Mouse (Mus musculus) intestine, embryonic 15.5 days (tissue): ENCODE results near the gene Fbxl17. TPM values are rescaled to one million over a fixed set of nuclear protein-coding genes. Genes with fewer than 3 reads are reported as not detected.

Source experiments
- ATAC-seq: fragments of 200-750 bp; cut with Nextera tagmentation; 2 replicates; pipeline ENCODE4 v1.8.0; 2017; ENCODE audit warnings: moderate TSS enrichment, moderate library complexity
- H3K27ac ChIP-seq: fragments of 300-500 bp; sonication (generic); 2 replicates; pipeline ENCODE4 v1.5.1; 2015; ENCODE audit warnings: mild to moderate bottlenecking, inconsistent platforms
- H3K27me3 ChIP-seq: fragments of 300-500 bp; sonication (generic); replicated peaks from 2 replicates; pipeline ENCODE4 v1.6.1; 2015; ENCODE audit warnings: inconsistent platforms
- H3K36me3 ChIP-seq: fragments of 300-500 bp; sonication (generic); 2 replicates; pipeline ENCODE4 v1.6.1; 2015; ENCODE audit warnings: inconsistent platforms
- H3K4me1 ChIP-seq: fragments of 300-500 bp; sonication (generic); replicated peaks from 2 replicates; pipeline ENCODE4 v1.6.1; 2015; ENCODE audit warnings: inconsistent platforms
- H3K4me2 ChIP-seq: fragments of 300-500 bp; sonication (generic); replicated peaks from 2 replicates; pipeline ENCODE4 v1.6.1; 2015; ENCODE audit warnings: mild to moderate bottlenecking, inconsistent platforms
- H3K4me3 ChIP-seq: fragments of 300-500 bp; sonication (generic); replicated peaks from 2 replicates; pipeline ENCODE4 v1.5.1; 2015; ENCODE audit warnings: inconsistent platforms
- H3K9ac ChIP-seq: fragments of 300-500 bp; sonication (generic); 2 replicates; pipeline ENCODE4 v1.6.1; 2015; ENCODE audit warnings: inconsistent platforms
- H3K9me3 ChIP-seq: fragments of 300-500 bp; sonication (generic); 2 replicates; pipeline ENCODE4 v1.6.1; 2016; ENCODE audit warnings: inconsistent platforms
- WGBS: fragments of 180-500 bp; shearing (Covaris S2); methylation state at CpG from one replicate; pipeline ENCODE4 v1.1.7; 2015; 5-methylcytosine and 5-hydroxymethylcytosine counted together
- polyA plus RNA-seq: library from polyadenylated mRNA; unstranded; fragments of >200 nt; fragmentation: Nextera tagmentation; extraction: Ambion mirVana; gene quantifications from 2 replicates; pipeline ENCODE4 v1.2.1, GENCODE M21; 2015

Gene Fbxl17
- polyA plus RNA-seq, 1 experiment from 2014 or later = 4.4 TPM

GRCm38 (mm10) chr17:63287413-63287812 lies 212.4 kb downstream of the Fbxl17 start:
- Histone ChIP-seq H3K9ac (no peak overlapping the region), H3K4me3 (no peak overlapping the region), H3K36me3 (no peaks in the 10 kb centered on the region), H3K4me1 (no peaks in the 10 kb centered on the region), H3K27ac (no peak overlapping the region), H3K27me3 (no peaks in the 10 kb centered on the region), H3K9me3 (no peaks in the 10 kb centered on the region), H3K4me2 (no peak overlapping the region)
- 37% methylated on average over 2 of the region's 2 CpGs for WGBS
- no peak for ATAC-seq

GRCm38 (mm10) chr17:63285265-63285939 lies 214.4 kb downstream of the Fbxl17 start:
- no peak for ATAC-seq
- 76% methylated on average over 11 of the region's 11 CpGs for WGBS
- H3K9me3 ChIP-seq = no peaks in the 10 kb centered on the region
- no peaks in the 10 kb centered on the region for H3K36me3 ChIP-seq
- H3K27me3 ChIP-seq = no peaks in the 10 kb centered on the region
- H3K4me3 ChIP-seq = no peak overlapping the region
- H3K27ac ChIP-seq = no peak overlapping the region
- no peak overlapping the region for H3K4me2 ChIP-seq
- no peak overlapping the region for H3K9ac ChIP-seq
- no peaks in the 10 kb centered on the region for H3K4me1 ChIP-seq

- Histone ChIP-seq H3K27ac (no peak overlapping the region), H3K9ac (no peak overlapping the region), H3K9me3 (no peaks in the 10 kb centered on the region), H3K27me3 (no peaks in the 10 kb centered on the region), H3K4me2 (no peak overlapping the region), H3K4me3 (no peak overlapping the region), H3K36me3 (no peaks in the 10 kb centered on the region), H3K4me1 (no peaks in the 10 kb centered on the region)
- no peak for ATAC-seq
- WGBS = 73% methylated on average over 4 of the region's 4 CpGs
Observed at GRCm38 (mm10) chr17:63284074-63284473, 215.7 kb downstream of the Fbxl17 start.

GRCm38 (mm10) chr17:63282004-63282403 lies 217.8 kb downstream of the Fbxl17 start:
- no peak for ATAC-seq
- WGBS = 58% methylated on average over 5 of the region's 5 CpGs
- Histone ChIP-seq H3K27me3 (no peaks in the 10 kb centered on the region), H3K4me2 (no peak overlapping the region), H3K9ac (no peak overlapping the region), H3K4me3 (no peak overlapping the region), H3K4me1 (no peaks in the 10 kb centered on the region), H3K9me3 (no peaks in the 10 kb centered on the region), H3K36me3 (no peaks in the 10 kb centered on the region), H3K27ac (no peak overlapping the region)

DNA sequence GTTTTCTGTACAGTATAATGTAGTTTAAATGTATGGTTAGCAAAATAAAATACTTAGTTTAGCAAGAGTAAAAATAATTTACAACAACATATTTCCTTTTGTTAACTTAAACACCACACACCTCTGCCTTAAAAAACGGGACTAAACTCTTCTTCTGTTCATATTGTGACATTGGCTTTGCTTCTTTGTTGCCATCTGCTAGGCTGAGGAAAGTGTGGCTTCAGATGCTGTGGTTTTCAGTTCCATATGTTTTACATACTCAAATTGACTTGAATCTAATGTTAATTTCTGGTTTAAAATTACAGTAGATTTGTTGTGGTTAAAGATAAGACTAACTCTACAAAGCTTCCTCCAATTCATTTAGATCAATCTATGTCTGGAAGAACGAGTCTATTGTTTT lies 218.8 kb downstream of the Fbxl17 start:
- H3K9ac ChIP-seq = no peak overlapping the region
- H3K27me3 ChIP-seq = no peaks in the 10 kb centered on the region
- H3K4me3 ChIP-seq = no peak overlapping the region
- no peaks in the 10 kb centered on the region for H3K9me3 ChIP-seq
- 72% methylated on average over 2 of the region's 2 CpGs for WGBS
- no peaks in the 10 kb centered on the region for H3K36me3 ChIP-seq
- H3K4me1 ChIP-seq = no peaks in the 10 kb centered on the region
- H3K27ac ChIP-seq = no peak overlapping the region
- ATAC-seq = no peak
- no peak overlapping the region for H3K4me2 ChIP-seq

- Histone ChIP-seq H3K9ac (no peak overlapping the region), H3K4me1 (no peaks in the 10 kb centered on the region), H3K4me3 (no peak overlapping the region), H3K4me2 (no peak overlapping the region), H3K36me3 (no peaks in the 10 kb centered on the region), H3K27ac (no peak overlapping the region), H3K9me3 (no peaks in the 10 kb centered on the region), H3K27me3 (no peaks in the 10 kb centered on the region)
- 54% methylated on average over 4 of the region's 4 CpGs for WGBS
- ATAC-seq = no peak
Observed at GRCm38 (mm10) chr17:63279144-63279543, 220.7 kb downstream of the Fbxl17 start.

DNA sequence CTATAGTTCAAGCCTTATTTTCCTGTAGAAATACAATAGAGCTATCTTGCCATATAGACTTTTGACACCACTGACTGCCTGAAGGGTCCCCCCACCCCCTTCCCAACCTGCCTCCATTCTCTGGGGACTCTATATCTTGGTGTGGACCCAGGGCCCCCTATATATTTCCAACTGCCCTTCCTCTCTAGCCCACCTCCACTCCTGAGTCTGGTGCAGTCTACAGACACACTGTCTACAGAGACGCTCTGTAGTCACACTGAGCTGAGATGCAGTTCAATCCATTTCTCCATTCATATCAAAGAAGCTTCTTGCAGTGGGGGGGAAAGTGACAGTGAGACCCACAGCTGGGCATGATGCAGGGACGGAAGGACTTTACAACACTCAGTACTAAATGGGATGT lies 226.5 kb downstream of the Fbxl17 start:
- Histone ChIP-seq H3K27ac (no peak overlapping the region), H3K9me3 (no peaks in the 10 kb centered on the region), H3K4me2 (no peak overlapping the region), H3K4me3 (no peak overlapping the region), H3K27me3 (no peaks in the 10 kb centered on the region), H3K9ac (no peak overlapping the region), H3K4me1 (no peaks in the 10 kb centered on the region), H3K36me3 (no peaks in the 10 kb centered on the region)
- ATAC-seq = no peak
- 89% methylated on average over 2 of the region's 2 CpGs for WGBS

GRCm38 (mm10) chr17:63272914-63273313 lies 226.9 kb downstream of the Fbxl17 start:
- Histone ChIP-seq H3K4me2 (no peak overlapping the region), H3K4me3 (no peak overlapping the region), H3K4me1 (no peaks in the 10 kb centered on the region), H3K9me3 (no peaks in the 10 kb centered on the region), H3K36me3 (no peaks in the 10 kb centered on the region), H3K27ac (no peak overlapping the region), H3K9ac (no peak overlapping the region), H3K27me3 (no peaks in the 10 kb centered on the region)
- no peak for ATAC-seq

GRCm38 (mm10) chr17:63271000-63271399 lies 228.8 kb downstream of the Fbxl17 start:
- Histone ChIP-seq H3K27me3 (no peaks in the 10 kb centered on the region), H3K36me3 (no peaks in the 10 kb centered on the region), H3K9me3 (no peaks in the 10 kb centered on the region), H3K4me1 (no peaks in the 10 kb centered on the region), H3K4me3 (no peak overlapping the region), H3K4me2 (no peak overlapping the region), H3K9ac (no peak overlapping the region), H3K27ac (no peak overlapping the region)
- WGBS = 58% methylated on average over 6 of the region's 6 CpGs
- no peak for ATAC-seq

DNA sequence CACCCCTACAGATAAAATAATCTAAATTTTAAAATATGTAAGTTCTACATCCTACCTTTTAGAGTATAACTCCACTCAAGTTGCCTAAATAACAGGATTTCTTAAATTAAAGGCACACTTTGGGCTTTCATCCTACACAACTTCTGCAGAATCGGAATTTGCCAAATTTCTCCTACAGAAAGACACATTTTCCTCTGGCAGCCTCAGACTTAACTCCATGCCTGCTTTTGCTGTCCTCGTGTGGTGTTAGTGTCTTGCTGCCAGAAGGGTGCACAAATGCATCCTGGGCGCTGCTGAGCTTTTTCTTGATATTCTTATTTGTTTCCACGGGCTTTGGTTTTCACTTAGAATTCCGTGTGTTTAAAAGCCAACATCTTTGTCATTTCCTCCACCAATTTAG lies 229.3 kb downstream of the Fbxl17 start:
- H3K4me1 ChIP-seq = no peaks in the 10 kb centered on the region
- H3K9ac ChIP-seq = no peak overlapping the region
- 78% methylated on average over 5 of the region's 5 CpGs for WGBS
- no peak overlapping the region for H3K4me3 ChIP-seq
- no peak overlapping the region for H3K4me2 ChIP-seq
- H3K27ac ChIP-seq = no peak overlapping the region
- no peaks in the 10 kb centered on the region for H3K27me3 ChIP-seq
- H3K36me3 ChIP-seq = no peaks in the 10 kb centered on the region
- no peak for ATAC-seq
- H3K9me3 ChIP-seq = no peaks in the 10 kb centered on the region

DNA sequence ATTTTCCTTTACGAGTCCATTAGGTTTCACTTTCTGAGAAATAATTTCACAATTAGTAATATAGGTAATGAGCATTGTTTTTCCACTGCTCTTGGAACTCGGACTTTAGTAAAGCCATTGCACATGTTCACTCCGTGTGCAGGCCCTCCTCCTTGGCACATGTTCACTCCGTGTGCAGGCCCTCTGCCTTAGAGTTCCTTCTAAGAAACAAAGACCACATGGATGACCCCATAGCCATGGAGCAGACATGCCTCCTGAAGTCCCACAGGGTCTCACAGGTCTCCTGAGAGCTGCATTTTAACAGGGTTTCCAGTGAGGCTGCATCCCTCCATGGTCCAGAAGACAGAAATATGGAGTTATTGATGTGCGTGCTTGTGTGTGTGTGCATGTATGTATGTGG lies 237.1 kb downstream of the Fbxl17 start:
- no peak overlapping the region for H3K27ac ChIP-seq
- H3K9ac ChIP-seq = no peak overlapping the region
- no peaks in the 10 kb centered on the region for H3K9me3 ChIP-seq
- H3K4me3 ChIP-seq = no peak overlapping the region
- H3K4me1 ChIP-seq = no peaks in the 10 kb centered on the region
- 93% methylated on average over 5 of the region's 5 CpGs for WGBS
- no peaks in the 10 kb centered on the region for H3K27me3 ChIP-seq
- H3K36me3 ChIP-seq = no peaks in the 10 kb centered on the region
- ATAC-seq = no peak
- H3K4me2 ChIP-seq = no peak overlapping the region

GRCm38 (mm10) chr17:63261508-63262141 lies 238.2 kb downstream of the Fbxl17 start:
- WGBS = 85% methylated on average over 10 of the region's 10 CpGs
- H3K27ac ChIP-seq = no peak overlapping the region
- H3K9me3 ChIP-seq = no peaks in the 10 kb centered on the region
- H3K36me3 ChIP-seq = no peaks in the 10 kb centered on the region
- H3K4me3 ChIP-seq = no peak overlapping the region
- H3K4me2 ChIP-seq = no peak overlapping the region
- H3K9ac ChIP-seq = no peak overlapping the region
- H3K27me3 ChIP-seq = no peaks in the 10 kb centered on the region
- no peaks in the 10 kb centered on the region for H3K4me1 ChIP-seq
- ATAC-seq = peak; percentile 72; the same call in 1 of the 2 replicates

DNA sequence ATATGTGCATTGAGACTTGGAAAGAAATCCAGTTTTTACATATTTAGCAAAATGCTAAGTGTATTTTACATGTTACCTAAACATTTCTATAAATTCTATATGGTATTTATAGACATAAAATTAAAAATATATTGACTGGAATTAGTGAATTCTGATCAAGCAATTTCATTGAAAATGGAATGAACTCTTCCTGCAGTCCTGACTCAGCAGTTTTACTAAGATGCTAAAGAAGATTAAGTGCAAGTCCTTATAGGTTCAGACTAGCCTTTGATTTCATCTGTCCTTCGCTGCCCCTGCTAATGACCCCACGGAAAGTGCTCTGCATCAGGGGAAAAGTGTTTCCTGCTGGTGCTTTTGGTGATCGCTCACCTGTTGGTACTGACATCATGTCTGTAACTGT lies 240.7 kb downstream of the Fbxl17 start:
- WGBS = 81% methylated on average over 3 of the region's 3 CpGs
- Histone ChIP-seq H3K27ac (no peak overlapping the region), H3K27me3 (no peaks in the 10 kb centered on the region), H3K4me2 (no peak overlapping the region), H3K4me3 (no peak overlapping the region), H3K9me3 (no peaks in the 10 kb centered on the region), H3K4me1 (no peaks in the 10 kb centered on the region), H3K36me3 (no peaks in the 10 kb centered on the region), H3K9ac (no peak overlapping the region)
- ATAC-seq = no peak
